Mouse (Mus musculus): ENCODE data around the gene Cnrip1.

- TF ChIP-seq CTCF (IDR thresholded peaks at IDR 0.05; ENCODE audit: low read depth) = no peak
- TF ChIP-seq EP300 (IDR thresholded peaks at IDR 0.05; ENCODE audit: low read depth) = no peak
Observed at GRCm38 (mm10) chr11:17106936-17107335, 55.5 kb downstream of the Cnrip1 start.

Measured in liver, postnatal 0 days (tissue).